Mouse (Mus musculus) ES-E14 (cell line): ENCODE data around the gene Epha1.

ENCODE experiments used
- CHD2 ChIP-seq: IDR thresholded peaks from 2 replicates; pipeline ENCODE4 v1.6.1; 2014; ENCODE audit warnings: mild to moderate bottlenecking, low read depth, low read length, inconsistent platforms
- MAFK ChIP-seq: IDR thresholded peaks from 2 replicates; pipeline ENCODE4 v1.6.1; 2014; ENCODE audit warnings: mild to moderate bottlenecking, low read depth, low read length, inconsistent platforms; ENCODE audit not compliant: insufficient read depth
- ZC3H11A ChIP-seq: IDR thresholded peaks from 2 replicates; pipeline ENCODE4 v1.6.1; 2012; ENCODE audit warnings: low read depth, mild to moderate bottlenecking, inconsistent platforms, low read length, borderline replicate concordance
- ZNF384 ChIP-seq: IDR thresholded peaks from 2 replicates; pipeline ENCODE4 v1.6.1; 2012; ENCODE audit warnings: low read depth, low read length, inconsistent platforms

DNA sequence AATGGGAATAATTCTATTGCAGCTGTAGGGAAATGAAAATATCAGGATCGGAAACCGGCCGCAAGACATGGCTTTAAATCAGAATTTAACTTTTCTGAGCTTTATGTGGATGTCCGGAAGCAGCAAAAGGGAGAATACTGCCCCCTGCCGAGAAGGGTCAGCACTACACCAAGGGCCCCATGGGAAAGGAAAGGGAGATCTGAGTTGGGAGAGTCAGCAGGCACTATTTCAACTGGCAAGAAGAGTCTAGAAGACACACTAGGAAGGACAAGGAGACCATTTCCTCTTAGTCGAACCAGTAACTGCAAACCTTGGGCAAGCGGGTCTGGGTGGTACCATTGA is 47.8 kb downstream of the Epha1 start:
- no peak for TF ChIP-seq ZC3H11A
- TF ChIP-seq CHD2 = no peak
- TF ChIP-seq MAFK = no peak
- TF ChIP-seq ZNF384 = no peak
